Mouse (Mus musculus) megakaryocyte, embryonic 14.5 days (primary cell): ENCODE measurements around the gene Fstl1. TPM values are rescaled to one million over a fixed set of nuclear protein-coding genes. Genes with fewer than 3 reads are reported as not detected.

ENCODE experiments used
- H3K27me3 ChIP-seq: replicated peaks from 2 replicates; pipeline ENCODE3; 2012; ENCODE audit warnings: inconsistent platforms
- H3K36me3 ChIP-seq: replicated peaks from 2 replicates; pipeline ENCODE3; 2012; ENCODE audit warnings: low read length, inconsistent platforms, mixed read lengths
- H3K4me1 ChIP-seq: 2 replicates; pipeline ENCODE4 v1.6.1; 2012; ENCODE audit warnings: inconsistent platforms
- H3K4me3 ChIP-seq: replicated peaks from 2 replicates; pipeline ENCODE3; 2012; ENCODE audit warnings: moderate library complexity, mild to moderate bottlenecking, inconsistent platforms
- H3K9me3 ChIP-seq: 2 replicates; pipeline ENCODE4 v1.6.1; 2012; ENCODE audit warnings: inconsistent platforms
- FLI1 ChIP-seq: IDR thresholded peaks from 2 replicates; pipeline ENCODE4 v1.6.1; 2012; ENCODE audit warnings: low read length, inconsistent platforms, mixed read lengths
- GATA1 ChIP-seq: IDR thresholded peaks from 3 replicates; pipeline ENCODE4 v1.6.1; 2012; ENCODE audit warnings: mixed read lengths, low read length, inconsistent platforms, borderline replicate concordance
- polyA plus RNA-seq: library from polyadenylated mRNA; stranded (reverse); fragments of >175 nt; gene quantifications from 2 replicates; pipeline ENCODE4 v1.2.3, GENCODE M21; 2012; ENCODE audit warnings: low replicate concordance; ENCODE audit not compliant: insufficient read depth

Fstl1 gene
- polyA plus RNA-seq, 1 experiment: not detected

GRCm38 (mm10) chr16:37863876-37864275, 87.2 kb downstream of the Fstl1 start:
- H3K4me3 ChIP-seq: no peak overlapping the region
- TF ChIP-seq GATA1: no peak
- TF ChIP-seq FLI1: no peak
- H3K4me1 ChIP-seq: peaks cover 21% of the 10 kb centered on the region
- H3K27me3 ChIP-seq: no peaks in the 10 kb centered on the region
- peaks cover 6% of the 10 kb centered on the region for H3K9me3 ChIP-seq
- H3K36me3 ChIP-seq: no peaks in the 10 kb centered on the region

GRCm38 (mm10) chr16:37865841-37866240, 89.2 kb downstream of the Fstl1 start:
- H3K36me3 ChIP-seq: peaks cover 2% of the 10 kb centered on the region
- peaks cover 6% of the 10 kb centered on the region for H3K9me3 ChIP-seq
- no peak overlapping the region for H3K4me3 ChIP-seq
- TF ChIP-seq FLI1: no peak
- no peak for TF ChIP-seq GATA1
- H3K4me1 ChIP-seq: peaks cover 34% of the 10 kb centered on the region
- no peaks in the 10 kb centered on the region for H3K27me3 ChIP-seq

- H3K36me3 ChIP-seq: peaks cover 20% of the 10 kb centered on the region
Measured at GRCm38 (mm10) chr16:37867791-37868505, 91.3 kb downstream of the Fstl1 start, which contains the start of gene Lrrc58. Gene Lrrc58, plus strand, starts transcription at chr16:37868389.

GRCm38 (mm10) chr16:37868506-37869469, 92.1 kb downstream of the Fstl1 start:
- Histone ChIP-seq H3K36me3 (peaks cover 27% of the 10 kb centered on the region), H3K9me3 (no peaks in the 10 kb centered on the region), H3K27me3 (no peaks in the 10 kb centered on the region), H3K4me3 (peak overlapping the region; percentile 98), H3K4me1 (peaks cover 37% of the 10 kb centered on the region)
- no peak for TF ChIP-seq FLI1
- no peak for TF ChIP-seq GATA1

More at GRCm38 (mm10) chr16:37867791-37868505, 91.3 kb downstream of the Fstl1 start, which contains the start of gene Lrrc58:
- Histone ChIP-seq H3K4me3 (peak within 1 kb of the TSS; percentile 98), H3K9me3 (no peaks in the 10 kb centered on the region), H3K27me3 (no peaks in the 10 kb centered on the region), H3K4me1 (peaks cover 45% of the 10 kb centered on the region)
- TF ChIP-seq GATA1: no peak
- TF ChIP-seq FLI1: no peak

GRCm38 (mm10) chr16:37869470-37870231, 93.0 kb downstream of the Fstl1 start:
- Histone ChIP-seq H3K4me3 (peak overlapping the region; percentile 98), H3K27me3 (no peaks in the 10 kb centered on the region), H3K9me3 (no peaks in the 10 kb centered on the region), H3K4me1 (peaks cover 37% of the 10 kb centered on the region), H3K36me3 (peaks cover 29% of the 10 kb centered on the region)
- TF ChIP-seq FLI1: no peak
- no peak for TF ChIP-seq GATA1

GRCm38 (mm10) chr16:37871112-37871715, 94.5 kb downstream of the Fstl1 start:
- TF ChIP-seq FLI1: no peak
- no peak for TF ChIP-seq GATA1

GRCm38 (mm10) chr16:37874501-37875235, 98.0 kb downstream of the Fstl1 start:
- Histone ChIP-seq H3K4me3 (peak overlapping the region; percentile 59), H3K36me3 (peaks cover 70% of the 10 kb centered on the region), H3K9me3 (no peaks in the 10 kb centered on the region), H3K4me1 (peaks cover 48% of the 10 kb centered on the region), H3K27me3 (no peaks in the 10 kb centered on the region)
- no peak for TF ChIP-seq FLI1
- no peak for TF ChIP-seq GATA1

More at GRCm38 (mm10) chr16:37871112-37871715, 94.5 kb downstream of the Fstl1 start:
- H3K36me3 ChIP-seq: peaks cover 37% of the 10 kb centered on the region
- H3K27me3 ChIP-seq: no peaks in the 10 kb centered on the region
- peak overlapping the region; percentile 69 for H3K4me3 ChIP-seq
- H3K4me1 ChIP-seq: peaks cover 38% of the 10 kb centered on the region
- no peaks in the 10 kb centered on the region for H3K9me3 ChIP-seq

GRCm38 (mm10) chr16:37877406-37877805, 100.7 kb downstream of the Fstl1 start:
- peaks cover 81% of the 10 kb centered on the region for H3K36me3 ChIP-seq
- H3K4me1 ChIP-seq: peaks cover 49% of the 10 kb centered on the region
- H3K9me3 ChIP-seq: no peaks in the 10 kb centered on the region
- TF ChIP-seq FLI1 (no peak), GATA1 (no peak)
- H3K4me3 ChIP-seq: no peak overlapping the region
- no peaks in the 10 kb centered on the region for H3K27me3 ChIP-seq
